Mouse (Mus musculus) liver, adult 2 months (tissue): ENCODE data around the gene Zdhhc14. TPM values are rescaled to one million over a fixed set of nuclear protein-coding genes. Genes with fewer than 3 reads are reported as not detected.

Experiments
- DNase-seq: peaks from one replicate; pipeline ENCODE4 v3.0.0-alpha.2; 2011; ENCODE audit warnings: low read depth, low spot score; ENCODE audit errors: extremely low read depth
- H3K27ac ChIP-seq: fragments of 200-500 bp; replicated peaks from 2 replicates; pipeline ENCODE4 v1.5.1; 2012; ENCODE audit warnings: low read depth, mild to moderate bottlenecking, control low read depth, inconsistent platforms, low read length; ENCODE audit not compliant: insufficient read depth
- H3K27me3 ChIP-seq: fragments of 200-500 bp; 2 replicates; pipeline ENCODE4 v1.6.1; 2012; ENCODE audit warnings: mild to moderate bottlenecking, moderate library complexity, low read length, inconsistent platforms; ENCODE audit not compliant: control insufficient read depth, insufficient read depth
- H3K36me3 ChIP-seq: fragments of 200-500 bp; 2 replicates; pipeline ENCODE4 v1.6.1; 2012; ENCODE audit warnings: low read length, inconsistent platforms; ENCODE audit not compliant: control insufficient read depth, insufficient read depth
- H3K4me1 ChIP-seq: fragments of 200-500 bp; 2 replicates; pipeline ENCODE4 v1.6.1; 2011; ENCODE audit warnings: low read length; ENCODE audit not compliant: control insufficient read depth, insufficient read depth
- H3K4me3 ChIP-seq: fragments of 200-500 bp; 2 replicates; pipeline ENCODE4 v1.5.1; 2011; ENCODE audit warnings: low read depth, mild to moderate bottlenecking, control low read depth, low read length, moderate library complexity; ENCODE audit not compliant: insufficient read depth
- H3K79me2 ChIP-seq: fragments of 200-500 bp; 2 replicates; pipeline ENCODE4 v1.6.1; 2012; ENCODE audit warnings: inconsistent platforms, mild to moderate bottlenecking, low read length, moderate library complexity; ENCODE audit not compliant: control insufficient read depth, insufficient read depth
- H3K9ac ChIP-seq: fragments of 200-500 bp; 2 replicates; pipeline ENCODE4 v1.6.1; 2012; ENCODE audit warnings: low read depth, mild to moderate bottlenecking, control low read depth, inconsistent platforms, low read length
- CTCF ChIP-seq: fragments of 200-500 bp; IDR thresholded peaks from 2 replicates; pipeline ENCODE4 v1.5.1; 2011; ENCODE audit warnings: low read depth, low read length, control low read depth
- POLR2A ChIP-seq: fragments of 200-500 bp; IDR thresholded peaks from 2 replicates; pipeline ENCODE4 v1.6.1; 2011; ENCODE audit warnings: low read length, control low read depth; ENCODE audit not compliant: insufficient read depth; ENCODE audit errors: extremely low read depth
- WGBS: fragments of 180-500 bp; shearing (Covaris S2); methylation state at CpG from one replicate; pipeline ENCODE4 v1.1.7; 2018; 5-methylcytosine and 5-hydroxymethylcytosine counted together
- polyA plus RNA-seq: library from polyadenylated mRNA; depleted of rRNA; stranded (reverse); fragments of >200 nt; gene quantifications from 2 replicates; pipeline ENCODE4 v1.2.3, GENCODE M21; 2012
- total RNA-seq: library from RNA; depleted of rRNA; stranded (reverse); fragments of >200 nt; gene quantifications from 2 replicates; pipeline ENCODE4 v1.2.3, GENCODE M21; 2014

The Zdhhc14 gene
- total and polyA plus RNA-seq, 2 experiments = 0.99 to 1.1 TPM

DNA sequence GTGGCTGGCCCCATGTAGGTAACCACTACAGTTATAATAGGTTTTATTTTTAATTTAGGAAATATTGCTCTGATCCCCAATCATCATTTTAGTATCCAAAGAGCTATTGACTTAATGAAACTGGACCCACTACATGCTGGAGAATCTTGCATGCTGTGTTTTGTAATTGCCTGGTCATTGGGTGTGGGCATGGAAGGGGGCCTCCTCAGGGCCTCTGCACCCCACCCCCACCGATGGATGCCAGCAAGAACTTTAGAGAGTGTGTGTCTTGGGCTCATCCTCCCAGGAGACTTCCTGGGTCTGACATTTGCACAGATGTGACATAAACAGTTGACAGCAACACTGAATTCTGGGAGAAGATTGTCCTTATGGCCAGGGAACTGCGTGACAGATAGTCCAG, 49.8 kb downstream of the Zdhhc14 start:
- Histone ChIP-seq H3K27ac (no peak overlapping the region), H3K79me2 (no peaks in the 10 kb centered on the region), H3K4me3 (no peak overlapping the region), H3K9ac (no peak overlapping the region), H3K27me3 (no peaks in the 10 kb centered on the region), H3K36me3 (no peaks in the 10 kb centered on the region), H3K4me1 (no peaks in the 10 kb centered on the region)
- 92% methylated on average over 2 of the region's 2 CpGs for WGBS
- TF ChIP-seq CTCF (no peak), POLR2A (no peak)
- no peak for DNase-seq

DNA sequence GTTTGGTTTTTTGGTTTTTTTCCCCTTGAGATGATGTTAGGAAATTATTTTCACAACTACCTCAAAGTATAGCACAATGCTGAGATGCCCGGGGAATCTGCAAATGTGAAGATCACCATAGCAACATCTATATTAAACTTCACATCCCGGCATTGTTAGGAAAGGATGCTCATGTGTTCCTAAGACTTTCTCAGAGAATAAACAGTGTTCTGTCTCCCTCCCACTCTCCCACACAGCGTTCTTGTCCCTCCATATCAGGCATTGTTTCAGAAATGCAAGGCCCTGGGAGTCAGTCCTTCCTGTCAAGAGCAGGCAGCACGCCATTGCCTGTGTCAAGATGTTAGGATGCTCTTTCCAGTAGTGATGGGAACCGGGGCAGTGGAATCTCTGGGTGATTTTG, 51.7 kb downstream of the Zdhhc14 start:
- Histone ChIP-seq H3K4me3 (no peak overlapping the region), H3K36me3 (no peaks in the 10 kb centered on the region), H3K4me1 (peaks cover 5% of the 10 kb centered on the region), H3K27ac (no peak overlapping the region), H3K27me3 (no peaks in the 10 kb centered on the region), H3K79me2 (no peaks in the 10 kb centered on the region), H3K9ac (no peak overlapping the region)
- WGBS = 78% methylated on average over 5 of the region's 5 CpGs
- no peak for DNase-seq
- no peak for TF ChIP-seq POLR2A

DNA sequence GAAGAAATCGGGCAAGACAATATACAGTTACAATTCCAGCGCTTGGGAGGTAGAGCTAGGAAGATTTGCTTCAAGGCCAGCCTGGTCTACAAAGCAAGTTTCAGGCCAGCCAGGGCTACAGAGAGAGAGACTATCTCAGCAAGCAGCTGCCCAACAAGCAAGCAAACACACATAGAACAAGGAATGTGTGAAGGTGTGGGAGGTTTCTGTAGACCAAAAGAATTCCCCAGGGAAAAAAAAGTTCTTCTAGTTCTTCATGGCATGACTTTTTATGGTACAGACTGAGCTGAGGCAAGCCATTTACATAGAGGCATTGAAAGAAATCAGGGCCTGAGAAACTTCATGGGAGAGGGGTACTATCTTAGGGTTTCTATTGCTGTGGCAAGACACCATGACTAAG, 52.7 kb downstream of the Zdhhc14 start:
- WGBS = 95% methylated on average over 2 of the region's 2 CpGs

DNA sequence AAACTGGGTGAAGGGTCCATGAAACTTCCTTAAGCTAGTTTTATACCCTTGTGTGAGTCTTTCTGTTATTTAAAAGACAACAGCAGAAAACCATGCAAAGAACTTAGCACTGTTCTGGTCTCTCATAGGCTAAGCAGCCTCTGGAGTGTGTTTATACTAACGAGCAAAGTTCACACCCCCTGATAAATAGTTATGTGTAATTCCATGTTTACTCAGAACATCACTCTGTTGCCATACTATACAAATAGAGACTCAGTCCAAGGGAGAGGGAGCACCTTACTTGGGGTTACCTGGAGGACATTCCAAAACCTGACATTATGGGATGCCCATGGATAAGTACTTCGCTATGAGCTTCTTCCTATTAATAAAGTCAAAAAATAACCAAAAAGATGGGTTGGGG, 56.2 kb downstream of the Zdhhc14 start:
- Histone ChIP-seq H3K36me3 (no peaks in the 10 kb centered on the region), H3K4me3 (no peak overlapping the region), H3K9ac (no peak overlapping the region), H3K27ac (no peak overlapping the region), H3K79me2 (no peaks in the 10 kb centered on the region), H3K4me1 (peaks cover 11% of the 10 kb centered on the region), H3K27me3 (no peaks in the 10 kb centered on the region)
- TF ChIP-seq CTCF = no peak
- DNase-seq = peak; percentile 73
- 55% methylated on average over 2 of the region's 2 CpGs for WGBS

More for the DNA sequence above, 52.7 kb downstream of the Zdhhc14 start:
- H3K27me3 ChIP-seq = no peaks in the 10 kb centered on the region
- TF ChIP-seq CTCF = no peak
- TF ChIP-seq POLR2A = no peak
- H3K27ac ChIP-seq = no peak overlapping the region
- peaks cover 5% of the 10 kb centered on the region for H3K4me1 ChIP-seq
- no peak overlapping the region for H3K9ac ChIP-seq
- H3K4me3 ChIP-seq = no peak overlapping the region
- H3K79me2 ChIP-seq = no peaks in the 10 kb centered on the region
- DNase-seq = no peak
- no peaks in the 10 kb centered on the region for H3K36me3 ChIP-seq

DNA sequence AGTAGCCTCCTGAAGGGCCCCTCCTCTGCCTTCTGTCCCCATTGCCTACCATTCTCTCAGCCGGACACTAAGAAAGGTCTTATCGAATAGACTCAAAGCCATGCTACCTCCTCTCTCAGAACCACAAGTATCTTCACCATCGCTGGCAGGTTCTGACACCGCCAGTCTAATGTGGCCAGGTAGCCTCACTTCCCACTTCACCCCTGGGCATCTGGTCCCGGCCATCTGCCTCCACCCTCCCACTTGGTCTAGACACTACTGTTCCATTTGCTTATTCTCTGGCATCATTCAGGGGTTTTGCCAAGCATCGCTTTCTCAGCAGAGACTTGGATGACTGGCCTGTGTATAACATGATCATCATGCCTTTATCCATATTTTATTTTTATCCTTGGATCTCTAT, 57.1 kb downstream of the Zdhhc14 start:
- H3K9ac ChIP-seq = no peak overlapping the region
- no peak overlapping the region for H3K4me3 ChIP-seq
- H3K27ac ChIP-seq = no peak overlapping the region
- H3K4me1 ChIP-seq = peaks cover 11% of the 10 kb centered on the region
- DNase-seq = no peak
- no peaks in the 10 kb centered on the region for H3K27me3 ChIP-seq
- H3K79me2 ChIP-seq = no peaks in the 10 kb centered on the region
- TF ChIP-seq POLR2A (no peak), CTCF (no peak)
- WGBS = 100% methylated on average over 6 of the region's 6 CpGs
- no peaks in the 10 kb centered on the region for H3K36me3 ChIP-seq

DNA sequence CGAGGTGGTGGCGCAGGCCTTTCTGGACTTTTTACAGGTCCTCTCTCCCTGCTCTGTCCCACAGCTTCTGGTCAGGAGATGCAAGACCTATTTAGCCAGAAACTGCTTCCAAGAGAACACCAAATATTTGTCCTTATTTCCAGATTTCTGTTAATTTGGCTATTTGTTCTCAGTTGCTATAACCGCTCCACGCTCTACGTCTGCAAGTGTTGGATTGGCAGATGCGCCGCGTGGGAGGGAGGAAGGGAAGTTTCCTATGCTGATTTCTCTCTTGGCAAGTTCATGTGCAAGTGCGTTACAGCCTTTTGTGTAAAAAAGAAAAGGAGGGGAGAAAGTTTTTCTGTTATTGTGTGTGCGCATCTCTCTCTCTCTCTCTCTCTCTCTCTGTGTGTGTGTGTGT, 58.1 kb downstream of the Zdhhc14 start:
- H3K27ac ChIP-seq = no peak overlapping the region
- no peak overlapping the region for H3K4me3 ChIP-seq
- TF ChIP-seq POLR2A (no peak), CTCF (no peak)
- peak; percentile 66 for DNase-seq
- H3K4me1 ChIP-seq = peaks cover 11% of the 10 kb centered on the region
- H3K79me2 ChIP-seq = no peaks in the 10 kb centered on the region
- no peaks in the 10 kb centered on the region for H3K27me3 ChIP-seq
- no peak overlapping the region for H3K9ac ChIP-seq
- WGBS = 59% methylated on average over 10 of the region's 10 CpGs
- H3K36me3 ChIP-seq = no peaks in the 10 kb centered on the region
